Mouse (Mus musculus) stomach, embryonic 14.5 days (tissue): ENCODE measurements at regions not wholly inside any gene's neighbourhood (a gene's known extent, or its start where the extent isn't known, plus 50 kb on each side); places are given as distances from the start of the nearest gene placed in this dataset.
A peak's percentile ranks its signal among the peaks of the same experiment; 100 is the strongest.
"Not testable (repeated sequence)": the region's sequence is repeated elsewhere in the genome, so short reads cannot be mapped to it uniquely, and the experiment has no call there.

Experiments
- ATAC-seq: fragments of 200-750 bp; cut with Nextera tagmentation; 2 replicates; pipeline ENCODE4 v1.8.0; 2017; ENCODE audit warnings: low read depth, moderate TSS enrichment; ENCODE audit not compliant: insufficient number of reproducible peaks, insufficient read depth, low FRiP score
- H3K27ac ChIP-seq: fragments of 300-500 bp; sonication (generic); 2 replicates; pipeline ENCODE4 v1.5.1; 2014; ENCODE audit warnings: mild to moderate bottlenecking, low read length, moderate library complexity, mixed read lengths
- H3K27me3 ChIP-seq: fragments of 300-500 bp; sonication (generic); 2 replicates; pipeline ENCODE4 v1.6.1; 2014; ENCODE audit warnings: low read length, control low read depth, mixed read lengths; ENCODE audit not compliant: control insufficient read depth, insufficient read depth
- H3K36me3 ChIP-seq: fragments of 300-500 bp; sonication (generic); 2 replicates; pipeline ENCODE4 v1.6.1; 2014; ENCODE audit warnings: mild to moderate bottlenecking, control low read depth, low read length, moderate library complexity, mixed read lengths; ENCODE audit not compliant: control insufficient read depth, insufficient read depth
- H3K4me1 ChIP-seq: fragments of 300-500 bp; sonication (generic); 2 replicates; pipeline ENCODE4 v1.6.1; 2014; ENCODE audit warnings: low read length, control low read depth, mixed read lengths; ENCODE audit not compliant: control insufficient read depth, insufficient read depth
- H3K4me2 ChIP-seq: fragments of 300-500 bp; sonication (generic); replicated peaks from 2 replicates; pipeline ENCODE4 v1.6.1; 2014; ENCODE audit warnings: low read depth, low read length, control low read depth
- H3K4me3 ChIP-seq: fragments of 300-500 bp; sonication (generic); 2 replicates; pipeline ENCODE4 v1.5.1; 2014; ENCODE audit warnings: low read depth, low read length, control low read depth
- H3K9ac ChIP-seq: fragments of 300-500 bp; sonication (generic); replicated peaks from 2 replicates; pipeline ENCODE4 v1.6.1; 2014; ENCODE audit warnings: low read depth, mild to moderate bottlenecking, control low read depth, low read length, moderate library complexity, mixed read lengths
- H3K9me3 ChIP-seq: fragments of 300-500 bp; sonication (generic); 2 replicates; pipeline ENCODE4 v1.6.1; 2016; ENCODE audit warnings: low read depth, low read length, control low read depth; ENCODE audit not compliant: control insufficient read depth
- WGBS: fragments of 180-500 bp; shearing (Covaris S2); extraction: QIAGEN DNeasy Blood & Tissue Kit; methylation state at CpG from one replicate; pipeline ENCODE4 v1.1.7; 2014; 5-methylcytosine and 5-hydroxymethylcytosine counted together

- Histone ChIP-seq H3K4me2 (no peak overlapping the region), H3K36me3 (no peaks in the 10 kb centered on the region), H3K4me3 (no peak overlapping the region), H3K9ac (no peak overlapping the region), H3K27me3 (no peaks in the 10 kb centered on the region), H3K27ac (no peak overlapping the region), H3K4me1 (no peaks in the 10 kb centered on the region), H3K9me3 (no peaks in the 10 kb centered on the region)
- 86% methylated on average over 1 of the region's 1 CpGs for WGBS
- ATAC-seq, result no peak
These were observed 234.7 kb downstream of the Kif2b start for GRCm38 (mm10) chr11:91342629-91343028.

GRCm38 (mm10) chr11:91333056-91333455, 244.3 kb downstream of the Kif2b start:
- H3K9ac ChIP-seq, result no peak overlapping the region
- no peaks in the 10 kb centered on the region for H3K9me3 ChIP-seq
- ATAC-seq, result no peak
- no peaks in the 10 kb centered on the region for H3K36me3 ChIP-seq
- WGBS, result 83% methylated on average over 3 of the region's 3 CpGs
- no peak overlapping the region for H3K4me2 ChIP-seq
- no peaks in the 10 kb centered on the region for H3K27me3 ChIP-seq
- H3K4me1 ChIP-seq, result no peaks in the 10 kb centered on the region
- no peak overlapping the region for H3K4me3 ChIP-seq
- H3K27ac ChIP-seq, result no peak overlapping the region

- Histone ChIP-seq H3K4me1 (no peaks in the 10 kb centered on the region), H3K9me3 (no peaks in the 10 kb centered on the region), H3K4me3 (no peak overlapping the region), H3K27ac (no peak overlapping the region), H3K36me3 (no peaks in the 10 kb centered on the region), H3K4me2 (no peak overlapping the region), H3K27me3 (no peaks in the 10 kb centered on the region), H3K9ac (no peak overlapping the region)
- WGBS, result 85% methylated on average over 8 of the region's 8 CpGs
- no peak for ATAC-seq
These were observed 249.8 kb downstream of the Kif2b start for GRCm38 (mm10) chr11:91327543-91327942.

GRCm38 (mm10) chr11:91310212-91310742, 267.1 kb downstream of the Kif2b start:
- no peaks in the 10 kb centered on the region for H3K27me3 ChIP-seq
- no peak overlapping the region for H3K4me3 ChIP-seq
- WGBS, result 47% methylated on average over 3 of the region's 3 CpGs
- no peak overlapping the region for H3K27ac ChIP-seq
- no peak overlapping the region for H3K9ac ChIP-seq
- H3K9me3 ChIP-seq, result no peaks in the 10 kb centered on the region
- no peaks in the 10 kb centered on the region for H3K36me3 ChIP-seq
- no peak for ATAC-seq
- H3K4me1 ChIP-seq, result no peaks in the 10 kb centered on the region
- H3K4me2 ChIP-seq, result no peak overlapping the region

- 39% methylated on average over 10 of the region's 10 CpGs for WGBS
These were observed 287.9 kb downstream of the Kif2b start for GRCm38 (mm10) chr11:91289194-91290123.

GRCm38 (mm10) chr11:91286376-91286775, 291.0 kb downstream of the Kif2b start:
- ATAC-seq, result no peak; the same call in 1 of the 2 replicates
- H3K27ac ChIP-seq, result peak overlapping the region; percentile 76; the same call in 1 of the 2 replicates

More at GRCm38 (mm10) chr11:91289194-91290123, 287.9 kb downstream of the Kif2b start:
- Histone ChIP-seq H3K4me3 (no peak overlapping the region), H3K27me3 (no peaks in the 10 kb centered on the region), H3K36me3 (no peaks in the 10 kb centered on the region), H3K4me2 (no peak overlapping the region), H3K9ac (no peak overlapping the region), H3K9me3 (no peaks in the 10 kb centered on the region), H3K4me1 (no peaks in the 10 kb centered on the region), H3K27ac (no peak overlapping the region)
- ATAC-seq, result peak; percentile 76

GRCm38 (mm10) chr11:91262216-91262615, 315.1 kb downstream of the Kif2b start:
- Histone ChIP-seq H3K27me3 (no peaks in the 10 kb centered on the region), H3K4me2 (no peak overlapping the region), H3K9ac (no peak overlapping the region), H3K9me3 (no peaks in the 10 kb centered on the region; the same call in 1 of the 2 replicates), H3K4me1 (no peaks in the 10 kb centered on the region), H3K4me3 (no peak overlapping the region), H3K36me3 (no peaks in the 10 kb centered on the region), H3K27ac (peak overlapping the region; percentile 55; the same call in 1 of the 2 replicates)
- peak; percentile 10; the same call in 1 of the 2 replicates for ATAC-seq
- 21% methylated on average over 4 of the region's 4 CpGs for WGBS

More at GRCm38 (mm10) chr11:91286376-91286775, 291.0 kb downstream of the Kif2b start:
- no peaks in the 10 kb centered on the region for H3K4me1 ChIP-seq
- no peak overlapping the region for H3K9ac ChIP-seq
- H3K27me3 ChIP-seq, result no peaks in the 10 kb centered on the region
- no peak overlapping the region for H3K4me3 ChIP-seq
- no peak overlapping the region for H3K4me2 ChIP-seq
- H3K9me3 ChIP-seq, result no peaks in the 10 kb centered on the region
- no peaks in the 10 kb centered on the region for H3K36me3 ChIP-seq

- H3K36me3 ChIP-seq, H3K9me3 ChIP-seq, H3K27ac ChIP-seq, H3K27me3 ChIP-seq, ATAC-seq, H3K9ac ChIP-seq, H3K4me3 ChIP-seq, H3K4me2 ChIP-seq, H3K4me1 ChIP-seq: not testable (repeated sequence)
- 71% methylated on average over 3 of the region's 3 CpGs for WGBS
These were observed 335.3 kb downstream of the Kif2b start for GRCm38 (mm10) chr11:91242061-91242460.
